Mouse (Mus musculus) midbrain, embryonic 14.5 days (tissue): ENCODE data around the gene Cnppd1. TPM values are rescaled to one million over a fixed set of nuclear protein-coding genes. Genes with fewer than 3 reads are reported as not detected.

ENCODE experiments used
- ATAC-seq: fragments of 200-750 bp; cut with Nextera tagmentation; 2 replicates; pipeline ENCODE4 v1.8.0; 2017; ENCODE audit warnings: moderate number of reproducible peaks, moderate library complexity; ENCODE audit not compliant: low FRiP score, low TSS enrichment
- DNase-seq: peaks from one replicate; pipeline ENCODE4 v3.0.0-alpha.2; 2015
- H3K27ac ChIP-seq: fragments of 300-500 bp; sonication (generic); replicated peaks from 2 replicates; pipeline ENCODE4 v1.5.1; 2014; ENCODE audit warnings: mild to moderate bottlenecking, low read depth, low read length, moderate library complexity
- H3K27me3 ChIP-seq: fragments of 300-500 bp; sonication (generic); 2 replicates; pipeline ENCODE4 v1.6.1; 2014; ENCODE audit warnings: low read length, control low read depth, mixed read lengths; ENCODE audit not compliant: control insufficient read depth, insufficient read depth
- H3K36me3 ChIP-seq: fragments of 300-500 bp; sonication (generic); 2 replicates; pipeline ENCODE4 v1.6.1; 2014; ENCODE audit warnings: low read length, control low read depth; ENCODE audit not compliant: control insufficient read depth, insufficient read depth
- H3K4me1 ChIP-seq: fragments of 300-500 bp; sonication (generic); 2 replicates; pipeline ENCODE4 v1.6.1; 2014; ENCODE audit warnings: mild to moderate bottlenecking, antibody characterized with exemption, low read length, control low read depth; ENCODE audit not compliant: control insufficient read depth, insufficient read depth
- H3K4me2 ChIP-seq: fragments of 300-500 bp; sonication (generic); 2 replicates; pipeline ENCODE4 v1.6.1; 2014; ENCODE audit warnings: mild to moderate bottlenecking, low read length, moderate library complexity
- H3K4me3 ChIP-seq: fragments of 300-500 bp; sonication (generic); replicated peaks from 2 replicates; pipeline ENCODE4 v1.5.1; 2014; ENCODE audit warnings: low read depth, low read length
- H3K9ac ChIP-seq: fragments of 300-500 bp; sonication (generic); replicated peaks from 2 replicates; pipeline ENCODE4 v1.6.1; 2014; ENCODE audit warnings: mild to moderate bottlenecking, low read length, moderate library complexity
- H3K9me3 ChIP-seq: fragments of 300-500 bp; sonication (generic); 2 replicates; pipeline ENCODE4 v1.6.1; 2016; ENCODE audit warnings: low read length, control low read depth, mixed read lengths; ENCODE audit not compliant: control insufficient read depth
- WGBS: fragments of 180-500 bp; shearing (Covaris S2); extraction: QIAGEN DNeasy Blood & Tissue Kit; methylation state at CpG from one replicate; pipeline ENCODE4 v1.1.7; 2014; 5-methylcytosine and 5-hydroxymethylcytosine counted together
- polyA plus RNA-seq: library from polyadenylated mRNA; unstranded; fragments of >200 nt; fragmentation: Nextera tagmentation; extraction: Ambion mirVana; gene quantifications from 2 replicates; pipeline ENCODE4 v1.2.1, GENCODE M21; 2014

Cnppd1 gene
- 48.8 and 52.5 TPM in 2 replicates for polyA plus RNA-seq

DNA sequence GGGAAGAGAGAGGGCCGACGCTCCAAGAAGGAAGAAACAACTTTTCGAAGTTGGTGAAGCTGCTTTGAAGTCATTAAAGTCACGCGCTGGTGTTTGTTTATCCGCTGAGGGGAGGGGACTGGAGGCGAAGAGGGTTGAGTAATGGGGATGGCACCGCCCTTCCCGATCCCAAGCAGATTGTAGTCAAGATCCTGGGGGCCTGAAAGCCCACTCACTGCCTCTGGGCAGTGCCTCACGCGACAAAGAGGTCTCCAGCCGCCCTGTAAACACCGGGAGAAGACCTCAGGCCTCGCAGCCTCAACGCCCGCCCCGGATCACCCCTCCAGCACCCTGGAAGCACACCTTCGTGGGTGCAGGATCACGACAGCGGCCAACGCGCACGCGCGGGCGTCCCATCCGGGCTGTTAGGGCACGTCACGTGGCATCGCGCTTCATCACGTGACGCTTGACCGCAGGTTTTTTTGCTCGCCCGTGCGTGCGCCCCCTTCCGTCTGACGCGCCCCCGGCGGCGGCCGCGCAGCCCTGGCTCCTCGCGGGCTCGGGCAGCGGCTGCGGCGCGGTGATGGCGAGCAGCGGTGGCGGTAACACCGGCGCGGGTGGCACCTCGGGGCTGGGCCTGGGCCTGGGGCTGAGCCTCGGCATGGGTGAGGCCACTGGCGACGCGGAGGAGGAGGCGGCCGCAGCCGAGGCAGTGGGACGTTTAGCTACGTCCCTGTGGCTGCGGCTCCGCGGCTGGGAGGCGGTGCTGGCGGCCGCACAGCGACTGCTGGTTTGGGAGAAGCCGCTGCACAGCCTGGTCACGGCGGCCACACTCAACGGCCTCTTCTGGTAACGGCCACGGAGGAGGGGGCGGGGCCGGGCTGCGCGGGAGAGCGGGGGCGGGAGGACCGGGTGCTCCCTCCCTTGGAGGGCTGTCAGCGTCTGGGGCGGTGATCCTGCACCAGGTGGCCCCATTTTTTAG, at the start of gene Cnppd1, which contains the start of gene Retreg2:
Gene Cnppd1, minus strand, starts transcription at position 411 of the 961 bp plus-strand sequence.
Gene Retreg2, plus strand, starts transcription at position 478 of the 961 bp plus-strand sequence.
- under 1% methylated on average over 90 of the region's 91 CpGs for WGBS
- Histone ChIP-seq H3K4me3 (peak within 1 kb of the TSS; percentile 92), H3K9ac (peak within 1 kb of the TSS; percentile 97), H3K36me3 (peaks cover 55% of the 10 kb centered on the region), H3K27me3 (no peaks in the 10 kb centered on the region), H3K27ac (peak within 1 kb of the TSS; percentile 98), H3K4me2 (peak within 1 kb of the TSS; percentile 97), H3K9me3 (no peaks in the 10 kb centered on the region), H3K4me1 (peaks cover 17% of the 10 kb centered on the region)
- DNase-seq (peak; percentile 98), ATAC-seq (peak; percentile 92)

DNA sequence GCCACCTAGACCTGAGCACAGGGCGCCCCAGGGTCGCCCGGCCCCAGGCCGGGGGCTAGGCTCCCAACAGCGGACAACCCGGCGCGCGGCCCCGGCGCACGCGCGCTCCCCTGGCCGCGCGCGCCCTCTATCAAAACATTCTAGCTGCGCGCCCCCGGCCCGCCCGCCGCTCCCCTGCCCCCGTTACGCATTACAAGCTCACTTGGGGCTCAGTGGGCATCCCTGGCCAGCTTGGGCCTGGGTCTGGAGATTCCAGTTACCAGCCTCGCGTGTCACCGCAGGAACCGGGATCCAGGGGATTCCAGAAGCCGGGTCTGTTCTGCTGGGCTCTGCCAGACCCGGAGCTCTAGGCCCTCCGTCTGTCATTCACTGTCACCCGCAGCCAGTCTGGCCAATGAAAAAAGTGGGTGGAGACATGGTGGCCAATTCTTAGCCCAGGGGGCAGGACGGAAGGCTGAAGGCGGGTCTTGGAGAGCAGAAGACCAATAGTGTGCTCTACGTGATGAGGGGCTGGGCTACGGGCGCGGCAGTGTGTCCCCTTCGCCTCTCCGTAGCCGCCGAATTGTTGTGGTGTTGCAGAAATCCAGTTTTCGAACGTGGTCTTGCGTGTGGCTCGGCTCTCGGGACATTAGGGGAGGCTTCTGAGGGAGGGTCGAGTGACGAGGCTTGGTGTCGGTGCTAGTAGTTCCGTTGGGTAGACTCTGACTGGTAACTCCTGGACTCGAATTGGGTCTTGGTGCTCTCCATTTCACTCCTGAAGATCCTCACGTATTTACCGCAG, 49.3 kb upstream of the Cnppd1 start, which contains the start of the genes Ankzf1 and Atg9a:
Gene Ankzf1, plus strand, starts transcription at position 530 of the 781 bp plus-strand sequence.
Gene Atg9a, minus strand, starts transcription at position 575 of the 781 bp plus-strand sequence.
- H3K4me3 ChIP-seq, result peak within 1 kb of the TSS; percentile 71
- peaks cover 38% of the 10 kb centered on the region for H3K36me3 ChIP-seq
- H3K27me3 ChIP-seq, result no peaks in the 10 kb centered on the region
- under 1% methylated on average over 56 of the region's 56 CpGs for WGBS
- H3K9ac ChIP-seq, result peak within 1 kb of the TSS; percentile 84
- DNase-seq, result peak; percentile 97
- no peaks in the 10 kb centered on the region for H3K9me3 ChIP-seq
- peaks cover 19% of the 10 kb centered on the region for H3K4me1 ChIP-seq
- H3K27ac ChIP-seq, result peak within 1 kb of the TSS; percentile 95
- H3K4me2 ChIP-seq, result peak within 1 kb of the TSS; percentile 80
- ATAC-seq, result peak; percentile 99

DNA sequence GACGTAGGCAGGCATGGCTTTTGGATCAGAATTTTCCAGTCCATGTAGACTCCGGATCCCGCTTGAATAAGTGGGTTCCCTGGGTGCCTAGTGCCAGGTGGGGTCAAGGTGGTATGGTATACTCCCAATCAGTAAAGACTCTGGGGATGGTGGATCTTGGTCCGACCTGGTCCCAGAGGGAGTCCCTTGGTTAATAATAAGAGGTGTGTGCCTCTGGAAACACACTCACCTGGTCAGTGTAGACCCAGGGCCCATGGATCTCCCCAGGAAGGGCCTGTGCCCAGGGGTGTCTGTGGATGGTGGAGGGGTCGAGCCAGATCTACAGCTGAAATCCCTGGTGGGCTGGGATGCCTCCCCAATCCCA, 48.7 kb upstream of the Cnppd1 start:
- H3K27me3 ChIP-seq, result no peaks in the 10 kb centered on the region
- H3K36me3 ChIP-seq, result peaks cover 38% of the 10 kb centered on the region
- no peak for DNase-seq
- H3K9ac ChIP-seq, result peak overlapping the region; percentile 84
- H3K4me2 ChIP-seq, result peak overlapping the region; percentile 80
- peak overlapping the region; percentile 71 for H3K4me3 ChIP-seq
- H3K9me3 ChIP-seq, result no peaks in the 10 kb centered on the region
- peak overlapping the region; percentile 95 for H3K27ac ChIP-seq
- H3K4me1 ChIP-seq, result peaks cover 19% of the 10 kb centered on the region
- WGBS, result 42% methylated on average over 5 of the region's 5 CpGs
- no peak for ATAC-seq

DNA sequence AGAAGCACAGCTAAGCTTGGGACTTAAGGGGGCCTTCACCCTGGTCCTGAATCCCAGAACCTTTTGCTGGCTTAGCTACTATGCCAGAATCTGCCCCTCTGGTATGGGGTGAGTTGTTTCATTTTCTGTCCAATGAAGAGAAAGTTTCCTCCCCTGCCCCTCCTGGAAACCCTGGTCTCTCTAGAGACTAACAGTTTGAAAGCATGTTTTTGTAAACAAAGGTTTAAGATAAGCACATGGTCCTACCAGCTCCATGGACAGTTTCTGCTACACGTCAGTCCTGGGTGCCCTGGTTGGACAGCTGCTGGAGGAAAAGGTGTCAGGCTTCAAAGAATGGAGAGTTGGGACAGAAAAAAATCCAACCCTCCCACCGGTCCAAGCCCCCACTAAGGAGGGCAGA, 48.1 kb upstream of the Cnppd1 start:
- DNase-seq (no peak), ATAC-seq (no peak)
- Histone ChIP-seq H3K9ac (no peak overlapping the region), H3K4me3 (0 out of 2 replicates have a peak overlapping the region, but pooled peaks have one; percentile 71), H3K4me2 (peak overlapping the region; percentile 80), H3K4me1 (peaks cover 19% of the 10 kb centered on the region), H3K27ac (no peak overlapping the region), H3K36me3 (peaks cover 38% of the 10 kb centered on the region), H3K27me3 (no peaks in the 10 kb centered on the region), H3K9me3 (no peaks in the 10 kb centered on the region)
- WGBS, result 88% methylated on average over 2 of the region's 2 CpGs

DNA sequence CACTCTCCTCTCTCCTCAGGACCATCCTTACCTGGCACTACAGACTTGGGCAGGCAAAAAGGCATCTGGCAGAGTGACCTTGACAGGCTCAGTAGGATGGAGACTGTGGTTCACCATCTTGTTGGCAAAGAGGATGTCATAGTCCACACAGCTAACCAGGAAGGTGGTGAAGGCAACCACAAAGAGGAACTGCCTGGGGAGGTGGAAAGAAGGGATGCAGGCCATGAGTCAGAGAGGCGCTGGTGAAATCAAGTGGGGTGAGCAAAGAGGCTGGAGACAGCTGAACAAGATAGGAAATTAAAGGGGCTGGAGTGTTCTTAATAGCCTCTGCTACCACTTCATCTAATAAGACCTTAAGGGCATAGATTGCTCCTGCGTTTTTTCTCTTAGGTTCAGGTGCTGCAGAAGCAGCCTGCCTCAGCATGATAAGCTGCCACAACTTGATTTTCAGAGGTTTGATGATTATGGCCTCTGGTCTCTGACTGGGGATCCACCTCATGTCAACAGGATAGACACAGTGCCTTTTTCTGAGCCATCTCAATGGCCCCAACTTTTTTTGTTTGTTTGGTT, 45.5 kb upstream of the Cnppd1 start:
- no peak overlapping the region for H3K9ac ChIP-seq
- H3K9me3 ChIP-seq, result no peaks in the 10 kb centered on the region
- 80% methylated on average over 2 of the region's 2 CpGs for WGBS
- H3K27me3 ChIP-seq, result no peaks in the 10 kb centered on the region
- DNase-seq (no peak), ATAC-seq (no peak)
- no peak overlapping the region for H3K4me2 ChIP-seq
- H3K4me1 ChIP-seq, result peaks cover 13% of the 10 kb centered on the region
- peaks cover 56% of the 10 kb centered on the region for H3K36me3 ChIP-seq
- no peak overlapping the region for H3K4me3 ChIP-seq
- H3K27ac ChIP-seq, result no peak overlapping the region

GRCm38 (mm10) chr1:75187126-75187525, 44.6 kb upstream of the Cnppd1 start:
- DNase-seq, result no peak

DNA sequence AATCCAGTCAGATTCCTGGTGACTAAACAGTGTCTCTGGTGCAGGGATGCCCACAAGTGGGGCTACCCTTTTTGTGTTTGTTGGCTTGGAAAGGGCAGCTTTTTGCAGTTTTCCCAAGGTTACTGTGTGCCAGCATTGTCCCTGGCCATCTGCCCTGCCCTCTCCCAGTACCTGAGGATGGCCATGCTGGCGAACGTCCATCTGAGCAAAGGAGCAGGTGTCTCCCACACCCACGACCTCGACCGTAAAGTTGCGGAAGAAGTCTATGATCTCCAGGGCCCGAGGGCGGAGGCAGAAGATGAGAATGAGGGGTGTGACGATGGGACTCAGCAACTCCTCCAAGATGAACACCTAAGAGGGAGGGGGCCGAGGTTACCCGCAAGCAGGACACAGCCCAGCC, 43.0 kb upstream of the Cnppd1 start:
- H3K4me2 ChIP-seq, result no peak overlapping the region
- 92% methylated on average over 11 of the region's 11 CpGs for WGBS
- H3K4me3 ChIP-seq, result no peak overlapping the region
- H3K4me1 ChIP-seq, result no peaks in the 10 kb centered on the region; the same call in 1 of the 2 replicates
- no peak overlapping the region for H3K9ac ChIP-seq
- no peak overlapping the region for H3K27ac ChIP-seq
- no peaks in the 10 kb centered on the region for H3K27me3 ChIP-seq
- ATAC-seq (no peak), DNase-seq (no peak)
- peaks cover 72% of the 10 kb centered on the region for H3K36me3 ChIP-seq
- no peaks in the 10 kb centered on the region for H3K9me3 ChIP-seq

More at GRCm38 (mm10) chr1:75187126-75187525, 44.6 kb upstream of the Cnppd1 start:
- Histone ChIP-seq H3K4me2 (no peak overlapping the region), H3K27me3 (no peaks in the 10 kb centered on the region), H3K4me1 (peaks cover 8% of the 10 kb centered on the region), H3K9me3 (no peaks in the 10 kb centered on the region), H3K4me3 (no peak overlapping the region), H3K36me3 (peaks cover 65% of the 10 kb centered on the region), H3K9ac (no peak overlapping the region), H3K27ac (no peak overlapping the region)
- no peak for ATAC-seq

GRCm38 (mm10) chr1:75182160-75182559, 39.6 kb upstream of the Cnppd1 start:
- H3K27ac ChIP-seq, result no peak overlapping the region
- H3K9me3 ChIP-seq, result no peaks in the 10 kb centered on the region
- no peak overlapping the region for H3K9ac ChIP-seq
- H3K4me2 ChIP-seq, result no peak overlapping the region
- no peak for DNase-seq
- ATAC-seq, result no peak
- peaks cover 62% of the 10 kb centered on the region for H3K36me3 ChIP-seq
- WGBS, result 75% methylated on average over 4 of the region's 4 CpGs
- peaks cover 16% of the 10 kb centered on the region for H3K4me1 ChIP-seq
- H3K4me3 ChIP-seq, result no peak overlapping the region
- no peaks in the 10 kb centered on the region for H3K27me3 ChIP-seq
